Mouse (Mus musculus): ENCODE results near the gene Chd4. TPM values are rescaled to one million over a fixed set of nuclear protein-coding genes. Genes with fewer than 3 reads are reported as not detected.

The Chd4 gene
- total RNA-seq, 2 experiments from 2014 or later, result 173 to 193 TPM

GRCm38 (mm10) chr6:125137002-125137671 is 41.4 kb downstream of the Chd4 start:
- DNase-seq (ENCODE audit: low spot score in 2 of 2), result peak in 1 of 2 experiments; percentile 45

GRCm38 (mm10) chr6:125139747-125140146 is 44.0 kb downstream of the Chd4 start:
- no peak for DNase-seq (ENCODE audit: low spot score in 2 of 2)

- DNase-seq (ENCODE audit: low spot score in 2 of 2), result no peak
These were observed 46.7 kb downstream of the Chd4 start for GRCm38 (mm10) chr6:125142436-125142835.

GRCm38 (mm10) chr6:125143128-125143527 is 47.3 kb downstream of the Chd4 start:
- DNase-seq (ENCODE audit: low spot score in 2 of 2), result no peak

- DNase-seq (ENCODE audit: low spot score in 2 of 2), result no peak
These were observed 48.1 kb downstream of the Chd4 start for GRCm38 (mm10) chr6:125143904-125144303.

GRCm38 (mm10) chr6:125145001-125145400 is 49.2 kb downstream of the Chd4 start, which contains the start of gene Iffo1:
Gene Iffo1 (plus strand): TSS chr6:125145241.
- DNase-seq (ENCODE audit: low spot score in 2 of 2), result peak; percentile 91 to 95

GRCm38 (mm10) chr6:125145479-125145951 is 49.7 kb downstream of the Chd4 start:
- no peak for DNase-seq (ENCODE audit: low spot score in 2 of 2)

GRCm38 (mm10) chr6:125146148-125146547 is 50.4 kb downstream of the Chd4 start:
- no peak for DNase-seq (ENCODE audit: low spot score in 2 of 2)

GRCm38 (mm10) chr6:125146797-125147196 is 51.0 kb downstream of the Chd4 start:
- DNase-seq (ENCODE audit: low spot score in 2 of 2), result no peak

- DNase-seq (ENCODE audit: low spot score in 2 of 2), result no peak
These were observed 51.5 kb downstream of the Chd4 start for GRCm38 (mm10) chr6:125147329-125147728.

GRCm38 (mm10) chr6:125148251-125148925 is 52.6 kb downstream of the Chd4 start:
- DNase-seq (ENCODE audit: low spot score in 2 of 2), result no peak

- DNase-seq (ENCODE audit: low spot score in 2 of 2), result peak; percentile 63 to 72
These were observed 53.3 kb downstream of the Chd4 start for GRCm38 (mm10) chr6:125148926-125149568.

- DNase-seq (ENCODE audit: low spot score in 2 of 2), result no peak
These were observed 53.8 kb downstream of the Chd4 start for GRCm38 (mm10) chr6:125149569-125149950.

GRCm38 (mm10) chr6:125152212-125153017 is 56.6 kb downstream of the Chd4 start:
- no peak for DNase-seq (ENCODE audit: low spot score in 2 of 2)

- DNase-seq (ENCODE audit: low spot score in 2 of 2), result no peak
These were observed 57.2 kb downstream of the Chd4 start for GRCm38 (mm10) chr6:125153018-125153389.

GRCm38 (mm10) chr6:125153682-125154081 is 57.9 kb downstream of the Chd4 start:
- DNase-seq (ENCODE audit: low spot score in 2 of 2), result no peak

GRCm38 (mm10) chr6:125154550-125154949 is 58.8 kb downstream of the Chd4 start:
- DNase-seq (ENCODE audit: low spot score in 2 of 2), result no peak

GRCm38 (mm10) chr6:125155262-125155661 is 59.5 kb downstream of the Chd4 start:
- DNase-seq (ENCODE audit: low spot score in 2 of 2), result no peak

GRCm38 (mm10) chr6:125156491-125156890 is 60.7 kb downstream of the Chd4 start:
- no peak for DNase-seq (ENCODE audit: low spot score in 2 of 2)

- no peak for DNase-seq (ENCODE audit: low spot score in 2 of 2)
These were observed 61.3 kb downstream of the Chd4 start for GRCm38 (mm10) chr6:125156903-125157614.

Data from layer of hippocampus, postnatal 14 days (tissue).